Mouse (Mus musculus) lung, adult 2 months (tissue): ENCODE results near the gene Ube2n.

Source experiments
- CTCF ChIP-seq: fragments of 200-500 bp; IDR thresholded peaks from 2 replicates; pipeline ENCODE4 v1.5.1; 2011; ENCODE audit warnings: mild to moderate bottlenecking, low read length, control low read depth; ENCODE audit not compliant: insufficient read depth
- POLR2A ChIP-seq: fragments of 200-500 bp; IDR thresholded peaks from 2 replicates; pipeline ENCODE4 v1.6.1; 2011; ENCODE audit warnings: low read depth, mild to moderate bottlenecking, control low read depth, low read length, borderline replicate concordance; ENCODE audit errors: extremely low read depth

DNA sequence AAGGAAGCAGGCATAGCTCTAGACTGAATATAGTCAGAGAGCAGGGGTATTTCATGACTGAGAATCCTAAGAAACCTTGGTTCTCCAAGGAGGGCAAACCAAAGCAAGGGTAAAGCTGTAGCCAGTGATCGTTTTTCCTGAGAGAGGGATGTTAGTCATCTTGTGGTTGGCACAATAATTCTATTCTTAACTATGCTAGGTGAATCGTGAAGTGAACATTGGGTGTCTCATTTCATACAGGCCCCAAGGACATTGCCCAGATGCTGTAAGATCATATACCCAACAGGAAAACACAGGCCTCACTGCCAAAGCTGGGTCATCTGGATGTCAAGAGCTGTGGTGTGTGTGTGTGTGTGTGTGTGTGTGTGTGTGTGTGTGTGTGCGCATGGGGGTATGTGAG is 43.8 kb upstream of the Ube2n start:
- TF ChIP-seq CTCF (no peak), POLR2A (no peak)
